Mouse (Mus musculus) embryo, embryonic 10 days (tissue): ENCODE results near the gene Trim44.

ENCODE experiments used
- DNase-seq: peaks from one replicate; pipeline ENCODE4 v3.0.0-alpha.2; 2015; ENCODE audit warnings: low spot score

Gene Trim44

DNA sequence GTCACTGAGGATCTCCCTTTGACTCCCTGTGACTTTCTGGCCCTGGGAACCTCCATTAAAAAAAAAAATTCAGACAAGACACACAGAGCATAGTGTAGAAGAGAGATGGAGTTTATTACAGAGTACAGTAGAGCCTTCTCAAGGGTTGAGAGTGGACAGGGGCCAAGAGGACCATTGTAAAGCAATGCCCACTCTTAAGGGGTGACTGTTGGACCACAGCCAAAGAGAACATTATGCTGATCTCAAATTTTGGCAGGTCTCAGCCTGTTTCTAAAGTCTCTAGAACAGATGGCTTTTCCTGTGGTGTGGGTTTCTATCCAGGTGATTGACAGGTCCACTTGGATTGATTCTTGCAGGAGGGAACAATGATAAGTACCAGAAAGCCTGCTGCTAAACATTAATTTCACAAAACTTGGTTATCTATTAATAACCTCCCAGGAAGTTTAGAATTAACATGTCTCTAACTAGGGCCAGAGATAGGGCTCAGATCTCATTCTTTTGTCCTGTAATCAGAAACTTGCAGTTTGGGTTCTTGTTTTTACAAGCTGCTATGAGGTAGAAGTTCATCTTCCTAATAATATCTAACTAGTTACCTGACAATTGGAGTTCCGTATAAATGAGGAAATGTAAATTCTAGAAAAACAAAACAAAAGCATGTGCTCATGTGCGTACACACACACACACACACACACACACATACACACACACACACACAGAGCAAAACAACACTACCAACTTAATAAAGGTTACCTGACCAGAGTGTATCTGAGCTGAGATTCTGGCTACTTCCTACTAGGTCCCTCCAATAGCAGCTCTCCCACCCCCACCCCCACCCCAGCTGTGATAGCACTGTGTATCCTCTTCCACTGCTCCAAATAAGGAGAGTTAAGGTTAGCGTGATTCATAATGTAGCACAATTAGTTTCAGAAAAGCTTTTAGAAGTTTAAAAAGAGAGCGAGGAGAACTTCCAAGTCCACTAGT is 1.0 kb downstream of the Trim44 start:
- no peak for DNase-seq

- no peak for DNase-seq
These were observed 3.6 kb downstream of the Trim44 start for GRCm38 (mm10) chr2:102403982-102404381.

DNA sequence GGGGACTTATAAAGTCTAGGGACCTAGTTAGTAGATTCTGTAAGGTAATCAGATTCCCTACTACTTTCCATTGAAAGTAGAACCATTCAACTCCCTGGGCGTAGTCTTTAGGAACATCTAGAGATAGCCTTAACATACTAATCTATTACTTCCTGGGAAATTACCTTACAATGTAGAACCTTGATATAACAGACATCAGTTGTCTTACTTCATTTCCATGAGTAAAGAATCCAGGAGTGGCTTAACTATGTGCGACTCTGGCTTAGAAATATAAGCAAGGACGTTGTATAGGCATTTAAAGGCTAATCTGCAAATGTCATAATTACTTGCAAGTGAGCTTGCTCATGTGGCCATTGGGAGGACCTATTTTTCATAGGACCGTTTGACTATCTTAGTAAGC is 4.3 kb downstream of the Trim44 start:
- DNase-seq, result no peak

DNA sequence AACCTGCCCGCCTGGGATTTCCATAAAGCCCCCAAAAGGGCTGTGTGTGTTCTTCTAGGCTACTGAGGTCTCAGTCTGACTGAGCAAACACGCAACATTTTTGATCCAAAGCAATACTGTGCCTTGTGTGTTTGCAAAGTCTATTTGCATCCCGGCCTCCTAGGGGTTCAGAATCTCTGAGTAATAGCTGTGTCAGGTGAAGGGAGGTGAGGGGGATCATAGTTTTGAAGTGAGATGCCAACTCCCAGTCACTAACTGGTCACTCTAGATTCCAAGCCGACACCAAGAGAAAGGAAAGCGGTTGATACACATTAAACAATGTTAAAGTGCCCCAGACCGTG is 6.3 kb downstream of the Trim44 start:
- no peak for DNase-seq

DNA sequence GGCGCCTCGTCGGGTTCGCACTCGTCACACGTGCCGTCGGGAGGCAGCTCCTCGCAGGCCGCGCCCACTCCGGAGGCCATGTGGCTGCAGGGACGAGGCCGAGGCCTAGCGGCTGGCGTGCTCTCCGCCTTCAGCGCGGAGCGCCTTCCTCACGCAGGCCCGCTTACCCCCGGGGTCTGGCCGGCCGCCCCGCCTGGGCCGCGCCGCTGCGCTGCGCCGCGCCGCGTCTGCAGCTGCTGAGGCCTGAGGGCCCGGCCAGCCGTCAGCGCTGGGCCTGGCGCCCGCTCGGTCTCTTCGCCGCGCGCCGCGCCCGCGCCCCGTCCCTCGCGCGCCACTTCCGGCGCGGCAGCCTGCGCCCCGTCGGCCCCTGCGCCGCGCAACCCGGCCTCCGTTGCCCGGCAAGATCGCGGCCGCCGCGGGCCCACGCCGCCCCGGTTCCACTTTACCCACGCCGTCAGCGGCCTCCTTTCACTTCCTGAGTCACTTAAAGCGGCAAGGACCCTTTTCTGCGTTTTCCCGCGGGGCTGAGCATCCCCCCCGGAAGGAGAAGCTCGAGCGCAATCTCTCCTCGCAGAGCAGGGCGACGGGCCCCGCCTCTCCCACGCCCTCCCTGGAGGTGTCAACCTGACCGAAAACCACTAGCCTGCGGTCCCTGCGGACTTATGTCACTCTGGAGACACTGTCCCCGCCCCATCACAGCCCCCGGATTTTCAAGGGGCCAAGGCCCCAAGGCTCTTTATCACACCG is 6.8 kb downstream of the Trim44 start:
- peak; percentile 83 for DNase-seq

DNA sequence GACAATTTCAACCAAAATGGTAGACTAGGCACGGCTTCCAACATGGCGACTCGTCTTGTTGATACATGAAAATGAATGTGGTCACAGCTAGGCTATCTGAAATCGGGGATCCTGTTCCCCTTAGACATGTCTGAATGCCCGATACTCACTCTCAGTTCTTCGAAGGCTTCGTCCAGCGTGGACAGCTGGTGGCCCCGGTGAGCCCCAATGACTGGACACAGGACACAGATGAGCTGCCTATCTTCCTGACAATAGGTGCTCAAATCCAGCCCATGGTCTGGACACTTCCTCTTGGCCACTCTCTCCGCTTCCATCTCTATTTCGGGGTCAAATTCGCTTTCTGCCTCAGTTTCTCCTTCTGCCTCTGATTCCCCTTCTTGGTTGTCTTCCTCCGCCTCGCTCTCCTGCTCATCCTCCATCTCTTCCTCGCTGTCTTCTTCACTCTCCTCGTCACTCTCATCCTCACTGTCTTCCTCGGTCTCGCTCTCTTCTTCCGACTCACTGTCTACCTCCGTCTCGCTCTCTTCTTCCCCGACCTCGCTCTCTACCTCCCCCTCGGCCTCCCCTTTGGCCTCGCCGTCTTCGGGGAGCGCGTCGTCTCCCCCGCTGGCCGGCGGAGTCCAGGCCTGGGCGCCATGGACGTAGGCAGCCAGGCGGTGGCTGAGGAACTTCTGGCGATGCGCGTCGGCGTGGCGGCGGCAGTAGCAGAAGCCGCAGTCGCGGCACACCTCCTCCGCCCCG is 7.6 kb downstream of the Trim44 start:
- no peak for DNase-seq

DNA sequence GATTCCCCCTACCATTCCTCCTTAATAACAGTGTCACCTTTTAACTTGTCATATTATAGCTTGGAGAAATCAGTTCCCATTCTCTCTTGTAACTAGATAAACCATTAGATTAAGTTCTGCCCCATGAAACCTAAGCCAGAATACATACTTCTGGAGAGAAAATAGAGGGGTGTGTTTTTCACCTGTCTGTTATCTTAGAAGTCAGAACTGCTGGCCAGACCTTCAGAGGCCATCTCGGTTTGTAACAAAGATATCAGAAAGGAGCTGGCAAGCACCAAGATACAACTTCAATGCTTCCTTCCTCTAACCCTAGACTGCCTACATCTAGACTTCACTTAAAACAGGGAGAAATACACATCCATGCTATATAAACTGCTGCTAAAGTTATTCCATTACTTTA is 11.1 kb downstream of the Trim44 start:
- DNase-seq, result no peak

DNA sequence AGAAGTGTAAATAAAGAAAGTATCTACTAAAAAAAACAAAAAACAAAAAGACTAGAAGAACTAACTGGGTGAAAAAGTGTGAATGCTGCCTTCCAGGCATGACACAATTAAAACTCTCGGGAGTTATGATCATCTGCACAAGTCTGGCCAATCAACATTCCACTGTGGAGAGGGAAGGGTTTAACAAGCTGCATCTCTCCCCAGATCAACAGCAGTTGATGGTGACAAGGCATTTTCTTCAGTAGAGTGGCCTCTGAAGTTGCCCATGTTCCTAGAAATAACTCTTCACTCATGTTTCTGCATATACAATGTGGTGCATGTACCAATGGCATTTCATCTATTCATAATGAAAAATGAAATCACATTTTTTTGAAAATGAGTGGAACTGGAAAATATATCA is 14.2 kb downstream of the Trim44 start:
- no peak for DNase-seq

- DNase-seq, result no peak
These were observed 22.2 kb downstream of the Trim44 start for GRCm38 (mm10) chr2:102385328-102385902.

GRCm38 (mm10) chr2:102384496-102384895 is 23.1 kb downstream of the Trim44 start:
- DNase-seq, result no peak

GRCm38 (mm10) chr2:102384057-102384456 is 23.6 kb downstream of the Trim44 start:
- DNase-seq, result no peak

GRCm38 (mm10) chr2:102383069-102383834 is 24.4 kb downstream of the Trim44 start:
- peak; percentile 44 for DNase-seq

DNA sequence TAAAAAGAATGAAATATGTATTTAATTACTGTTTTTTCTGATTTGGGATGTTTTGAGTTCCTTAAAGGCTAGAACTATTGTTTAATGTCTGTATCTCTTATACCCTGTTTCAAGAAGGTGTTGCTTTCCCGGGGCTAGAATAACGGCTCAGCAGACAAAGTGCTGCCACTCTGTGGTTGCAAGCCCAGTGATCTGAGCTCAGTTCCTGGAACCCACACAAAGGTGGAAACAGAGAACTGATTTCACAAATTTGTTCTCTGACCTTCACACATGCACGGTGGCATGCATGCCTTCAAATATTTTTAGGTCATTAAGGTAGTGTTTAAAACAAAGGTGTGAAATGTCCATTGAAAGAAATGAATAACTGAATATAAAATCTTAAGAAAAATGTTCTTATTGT is 25.1 kb downstream of the Trim44 start:
- DNase-seq, result no peak

- DNase-seq, result no peak
These were observed 27.0 kb downstream of the Trim44 start for GRCm38 (mm10) chr2:102380581-102380980.

DNA sequence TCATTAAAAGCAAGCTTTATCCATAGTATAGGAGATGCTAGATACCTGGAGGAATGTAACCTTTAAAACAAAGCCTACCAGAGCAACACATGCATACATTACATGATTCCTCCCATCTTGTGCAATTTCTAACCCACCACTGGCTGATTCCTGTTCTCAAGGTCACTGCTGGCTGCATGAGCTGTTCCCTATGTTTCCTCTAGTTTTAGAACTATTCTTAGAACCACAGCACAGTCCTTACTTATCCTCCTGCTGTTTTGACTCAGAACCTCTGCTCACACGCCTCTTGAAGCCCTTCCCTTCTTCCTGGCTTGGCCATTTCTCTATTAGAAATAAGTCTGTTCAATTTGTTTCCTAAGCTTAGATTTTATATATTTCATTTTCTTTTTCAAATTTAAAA is 28.7 kb downstream of the Trim44 start:
- DNase-seq, result no peak

DNA sequence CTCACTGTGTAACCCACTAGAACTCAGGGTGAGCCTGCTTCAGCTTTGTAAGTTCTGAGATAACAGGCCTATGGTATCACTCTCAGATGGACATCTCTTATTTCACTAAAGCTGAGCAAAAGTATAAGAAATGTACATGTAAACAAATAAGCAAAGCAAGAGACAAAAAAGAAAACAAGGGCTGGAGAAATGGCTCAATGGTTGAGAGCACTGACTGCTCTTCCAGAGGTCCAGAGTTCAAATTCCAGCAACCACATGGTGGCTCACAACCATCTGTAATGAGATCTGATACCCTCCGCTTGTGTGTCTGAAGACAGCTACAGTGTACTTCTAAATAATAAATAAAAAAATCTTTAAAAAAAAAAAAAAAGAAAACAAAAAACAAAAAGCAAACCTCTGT is 29.2 kb downstream of the Trim44 start:
- DNase-seq, result no peak

DNA sequence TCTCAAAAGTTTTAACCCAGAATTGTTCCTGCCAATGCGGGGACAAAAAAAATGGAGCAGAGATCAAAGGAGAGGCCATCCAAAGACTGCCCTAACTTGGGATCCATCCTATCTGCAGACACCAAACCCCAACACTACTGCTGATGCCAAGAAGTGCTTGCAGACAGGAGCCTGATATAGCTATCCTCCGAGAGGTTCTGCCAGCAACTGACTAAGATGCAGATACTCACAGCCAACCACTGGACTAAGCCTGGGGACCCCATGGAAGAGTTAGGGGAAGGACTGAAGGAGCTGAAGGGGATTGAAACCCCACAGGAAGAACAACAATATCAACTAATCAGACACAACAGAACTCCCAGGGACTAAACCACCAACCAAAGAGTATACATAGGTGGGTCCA is 30.3 kb downstream of the Trim44 start:
- no peak for DNase-seq

DNA sequence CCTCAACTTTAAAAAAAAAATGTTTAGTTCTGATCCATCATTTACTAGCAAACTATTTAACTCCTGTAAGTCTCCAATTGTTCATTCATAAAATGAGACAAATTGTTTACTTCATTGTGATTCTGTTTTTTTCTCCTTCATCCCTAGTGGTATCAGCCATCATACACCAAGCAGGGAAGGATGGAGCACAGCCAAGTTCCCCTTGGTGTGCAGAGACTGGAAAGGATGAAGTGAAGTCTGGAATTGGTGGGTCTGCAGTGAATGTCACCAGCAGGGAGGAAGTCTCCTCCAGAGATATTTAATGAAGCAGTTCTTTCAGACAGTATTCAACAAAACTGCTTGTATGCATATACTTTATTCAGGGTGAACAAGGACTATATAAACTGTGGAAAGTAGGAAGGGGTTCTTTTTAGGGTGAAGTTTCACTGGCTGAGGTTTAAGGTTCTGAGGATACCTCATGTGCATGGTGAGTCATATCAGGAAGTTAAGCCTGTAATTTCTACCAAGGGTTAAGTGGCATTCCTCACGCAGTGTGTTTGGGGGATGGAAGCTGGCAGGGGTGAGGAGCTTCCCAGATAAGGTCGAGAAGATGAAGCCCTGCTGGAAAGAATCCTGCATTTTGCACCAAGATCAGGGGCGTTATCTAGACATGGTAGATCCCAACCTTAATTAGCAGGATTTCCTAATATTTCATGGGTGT is 34.1 kb downstream of the Trim44 start:
- no peak for DNase-seq

- DNase-seq, result no peak
These were observed 34.9 kb downstream of the Trim44 start for GRCm38 (mm10) chr2:102372690-102373089.

DNA sequence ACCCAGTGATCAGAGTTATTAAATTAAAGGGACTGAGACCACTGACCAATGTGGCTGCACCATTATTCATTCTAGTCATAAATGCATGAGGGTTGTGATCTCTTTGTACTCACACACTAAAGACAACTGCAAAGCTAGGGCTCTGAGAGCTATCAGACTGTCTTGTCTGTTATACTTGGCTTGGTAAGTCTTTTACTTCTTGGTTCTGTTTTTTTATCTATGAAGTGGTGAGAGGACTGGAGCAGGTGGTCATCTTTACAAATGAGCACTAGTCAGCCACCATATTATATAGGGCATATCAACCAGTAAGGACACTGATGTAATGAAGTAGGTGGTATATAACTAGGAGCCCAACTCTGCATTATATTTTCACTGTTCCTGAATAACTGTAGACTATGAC is 36.3 kb downstream of the Trim44 start:
- no peak for DNase-seq
